Mouse (Mus musculus): Measurements from ENCODE around the gene Ctnnal1. TPM values are rescaled to one million over a fixed set of nuclear protein-coding genes. Genes with fewer than 3 reads are reported as not detected.

Ctnnal1 gene
- polyA plus RNA-seq, 1 experiment from 2014 or later, result 16.5 TPM

DNA sequence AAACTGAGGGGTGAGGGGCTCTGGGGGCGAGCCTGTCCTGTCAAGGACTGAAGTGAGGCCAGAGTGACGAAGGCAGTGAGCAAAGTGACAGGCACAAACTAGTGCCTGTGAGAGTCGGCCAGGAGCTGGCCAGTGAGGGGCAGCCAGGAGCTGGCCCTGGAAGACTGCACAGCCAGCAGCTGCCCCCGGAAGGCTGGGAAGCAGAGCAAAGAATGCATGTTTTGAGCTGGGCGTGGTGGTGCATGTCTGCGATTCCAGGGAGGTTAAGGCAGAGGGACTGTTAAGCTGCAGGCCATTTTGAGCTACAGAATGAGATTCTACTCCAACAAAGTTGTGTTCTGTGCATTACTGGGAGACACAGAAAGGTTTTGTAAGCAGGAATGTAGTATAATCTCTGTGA lies 14.3 kb downstream of the Ctnnal1 start:
- Histone ChIP-seq H3K9ac (ENCODE audit: low read depth, low read length) (no peak overlapping the region), H3K4me3 (ENCODE audit: low read depth, low read length) (no peak overlapping the region), H3K27ac (ENCODE audit: low read depth, low read length) (no peak overlapping the region), H3K9me3 (ENCODE audit: control insufficient read depth, low read length) (no peaks in the 10 kb centered on the region), H3K36me3 (ENCODE audit: control insufficient read depth, insufficient read depth, low read length) (peaks cover 2% of the 10 kb centered on the region; the same call in 1 of the 2 replicates), H3K4me1 (replicated peaks; ENCODE audit: control insufficient read depth, insufficient read depth, low read length) (peaks cover 4% of the 10 kb centered on the region; the same call in 1 of the 2 replicates), H3K27me3 (replicated peaks; ENCODE audit: control insufficient read depth, insufficient read depth, low read length) (no peaks in the 10 kb centered on the region), H3K4me2 (no peak overlapping the region)
- DNase-seq (ENCODE audit: low spot score) (no peak), ATAC-seq (replicated peaks; ENCODE audit: low FRiP score) (no peak)
- WGBS, result 54% methylated on average over 6 of the region's 6 CpGs

DNA sequence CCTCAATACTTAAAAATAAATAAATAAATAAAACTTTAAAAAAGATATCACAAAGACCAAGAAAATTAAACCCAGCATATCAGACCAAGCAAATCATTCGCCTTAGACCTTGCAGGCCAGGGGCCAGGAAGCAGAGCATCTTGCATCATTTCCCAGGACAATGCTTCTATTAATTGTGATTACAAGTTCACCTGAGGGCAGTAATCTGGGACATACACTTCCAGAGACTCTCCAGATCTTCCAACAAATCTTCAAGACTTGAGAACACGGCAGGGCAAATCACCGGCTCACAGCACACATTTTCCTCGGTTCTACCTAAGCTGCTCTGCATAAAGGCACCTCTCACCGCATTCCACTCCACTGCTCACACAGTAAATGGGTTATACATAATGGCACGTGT lies 16.9 kb downstream of the Ctnnal1 start:
- Histone ChIP-seq H3K27ac (ENCODE audit: low read depth, low read length) (no peak overlapping the region), H3K27me3 (replicated peaks; ENCODE audit: control insufficient read depth, insufficient read depth, low read length) (no peaks in the 10 kb centered on the region), H3K4me1 (replicated peaks; ENCODE audit: control insufficient read depth, insufficient read depth, low read length) (peaks cover 4% of the 10 kb centered on the region; the same call in 1 of the 2 replicates), H3K9me3 (ENCODE audit: control insufficient read depth, low read length) (peaks cover 4% of the 10 kb centered on the region), H3K4me3 (ENCODE audit: low read depth, low read length) (no peak overlapping the region), H3K9ac (ENCODE audit: low read depth, low read length) (no peak overlapping the region), H3K36me3 (ENCODE audit: control insufficient read depth, insufficient read depth, low read length) (peaks cover 11% of the 10 kb centered on the region), H3K4me2 (no peak overlapping the region)
- DNase-seq (ENCODE audit: low spot score) (no peak), ATAC-seq (replicated peaks; ENCODE audit: low FRiP score) (no peak)
- WGBS, result 89% methylated on average over 6 of the region's 6 CpGs

DNA sequence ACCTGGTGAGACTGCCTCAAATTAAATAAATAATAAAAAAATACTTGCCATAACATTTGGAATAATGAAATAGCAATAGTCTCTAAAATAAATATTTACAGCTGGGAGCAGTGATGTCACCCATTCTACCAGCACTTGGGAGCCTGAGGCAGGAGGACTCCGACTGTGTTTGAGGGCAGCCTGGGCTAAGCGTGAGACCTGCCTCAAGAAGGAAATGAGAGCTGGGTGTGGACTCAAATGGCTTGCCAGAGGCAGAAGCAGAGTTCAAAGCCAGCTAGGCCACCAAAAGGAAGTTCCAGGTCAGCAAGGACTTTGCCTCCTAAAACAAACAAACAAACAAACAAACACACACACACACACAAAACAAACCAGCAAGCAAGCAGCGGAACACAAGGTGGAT lies 17.6 kb downstream of the Ctnnal1 start:
- H3K36me3 ChIP-seq (ENCODE audit: control insufficient read depth, insufficient read depth, low read length), result peaks cover 11% of the 10 kb centered on the region

DNA sequence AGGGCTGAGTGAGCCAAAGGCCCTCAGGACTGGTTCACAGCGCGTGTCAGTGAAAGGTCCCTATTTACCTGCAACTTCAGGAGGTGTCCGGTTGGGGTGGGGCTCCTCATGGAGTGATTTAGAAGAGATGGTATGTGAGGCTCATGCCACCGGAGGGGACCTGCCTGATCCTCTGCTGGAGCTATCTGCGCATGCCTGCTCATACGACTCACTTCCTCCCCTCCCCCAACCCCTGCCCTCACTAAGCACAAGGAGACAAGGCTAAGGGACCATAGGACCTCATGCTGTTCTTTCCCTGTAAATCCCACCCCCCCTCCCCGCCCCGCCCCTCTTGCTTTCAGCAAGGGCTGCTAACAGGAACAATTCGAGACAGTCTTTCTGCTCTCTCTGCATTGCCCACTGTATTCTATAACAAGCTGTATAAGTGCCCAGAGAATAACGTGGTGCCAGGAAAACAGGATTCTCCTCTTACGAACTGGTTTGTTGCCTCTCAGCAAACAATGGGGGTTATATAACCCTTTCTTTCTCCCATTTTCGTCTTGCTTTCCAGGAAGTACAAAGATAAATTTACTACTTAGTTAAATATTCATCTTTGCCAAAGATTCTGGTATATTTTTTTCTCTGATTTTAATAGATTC lies 19.0 kb downstream of the Ctnnal1 start:
- no peaks in the 10 kb centered on the region for H3K27me3 ChIP-seq (replicated peaks; ENCODE audit: control insufficient read depth, insufficient read depth, low read length)
- H3K4me1 ChIP-seq (replicated peaks; ENCODE audit: control insufficient read depth, insufficient read depth, low read length), result peaks cover 4% of the 10 kb centered on the region; the same call in 1 of the 2 replicates
- peaks cover 11% of the 10 kb centered on the region for H3K36me3 ChIP-seq (ENCODE audit: control insufficient read depth, insufficient read depth, low read length)
- 63% methylated on average over 12 of the region's 12 CpGs for WGBS
- H3K9me3 ChIP-seq (ENCODE audit: control insufficient read depth, low read length), result peaks cover 4% of the 10 kb centered on the region
- no peak for DNase-seq (ENCODE audit: low spot score)
- no peak overlapping the region for H3K27ac ChIP-seq (ENCODE audit: low read depth, low read length)
- ATAC-seq (replicated peaks; ENCODE audit: low FRiP score), result no peak
- no peak overlapping the region for H3K9ac ChIP-seq (ENCODE audit: low read depth, low read length)
- no peak overlapping the region for H3K4me3 ChIP-seq (ENCODE audit: low read depth, low read length)
- no peak overlapping the region for H3K4me2 ChIP-seq

More for the DNA sequence above, 17.6 kb downstream of the Ctnnal1 start:
- no peak overlapping the region for H3K4me2 ChIP-seq
- no peak overlapping the region for H3K9ac ChIP-seq (ENCODE audit: low read depth, low read length)
- H3K9me3 ChIP-seq (ENCODE audit: control insufficient read depth, low read length), result peaks cover 4% of the 10 kb centered on the region
- WGBS, result 84% methylated on average over 3 of the region's 3 CpGs
- peaks cover 4% of the 10 kb centered on the region; the same call in 1 of the 2 replicates for H3K4me1 ChIP-seq (replicated peaks; ENCODE audit: control insufficient read depth, insufficient read depth, low read length)
- ATAC-seq (replicated peaks; ENCODE audit: low FRiP score) (no peak), DNase-seq (ENCODE audit: low spot score) (no peak)
- H3K4me3 ChIP-seq (ENCODE audit: low read depth, low read length), result no peak overlapping the region
- H3K27ac ChIP-seq (ENCODE audit: low read depth, low read length), result no peak overlapping the region
- H3K27me3 ChIP-seq (replicated peaks; ENCODE audit: control insufficient read depth, insufficient read depth, low read length), result no peaks in the 10 kb centered on the region

DNA sequence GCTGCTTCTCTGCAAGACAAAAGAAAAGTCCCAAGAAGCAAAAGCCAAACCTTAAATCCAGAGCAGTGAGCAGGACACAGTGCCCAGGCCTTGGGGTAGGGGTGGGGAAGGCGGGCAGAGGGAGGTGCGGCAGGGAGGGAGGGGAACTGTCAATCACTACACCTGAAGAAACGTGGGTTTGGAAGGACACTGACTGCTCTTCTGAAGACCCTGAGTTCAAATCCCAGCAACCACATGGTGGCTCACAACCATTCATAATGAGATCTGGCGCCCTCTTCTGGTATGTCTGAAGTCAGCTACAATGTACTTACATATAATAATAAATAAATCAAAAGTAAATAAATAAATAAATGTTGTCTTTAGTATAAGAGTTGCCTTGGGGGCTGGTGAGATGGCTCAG lies 20.1 kb downstream of the Ctnnal1 start:
- ATAC-seq (replicated peaks; ENCODE audit: low FRiP score) (no peak), DNase-seq (ENCODE audit: low spot score) (no peak)
- Histone ChIP-seq H3K27me3 (replicated peaks; ENCODE audit: control insufficient read depth, insufficient read depth, low read length) (no peaks in the 10 kb centered on the region), H3K36me3 (ENCODE audit: control insufficient read depth, insufficient read depth, low read length) (peaks cover 11% of the 10 kb centered on the region), H3K9me3 (ENCODE audit: control insufficient read depth, low read length) (peaks cover 4% of the 10 kb centered on the region), H3K4me3 (ENCODE audit: low read depth, low read length) (no peak overlapping the region), H3K4me1 (replicated peaks; ENCODE audit: control insufficient read depth, insufficient read depth, low read length) (no peaks in the 10 kb centered on the region), H3K4me2 (no peak overlapping the region), H3K9ac (ENCODE audit: low read depth, low read length) (no peak overlapping the region), H3K27ac (ENCODE audit: low read depth, low read length) (no peak overlapping the region)
- WGBS, result 86% methylated on average over 4 of the region's 4 CpGs

DNA sequence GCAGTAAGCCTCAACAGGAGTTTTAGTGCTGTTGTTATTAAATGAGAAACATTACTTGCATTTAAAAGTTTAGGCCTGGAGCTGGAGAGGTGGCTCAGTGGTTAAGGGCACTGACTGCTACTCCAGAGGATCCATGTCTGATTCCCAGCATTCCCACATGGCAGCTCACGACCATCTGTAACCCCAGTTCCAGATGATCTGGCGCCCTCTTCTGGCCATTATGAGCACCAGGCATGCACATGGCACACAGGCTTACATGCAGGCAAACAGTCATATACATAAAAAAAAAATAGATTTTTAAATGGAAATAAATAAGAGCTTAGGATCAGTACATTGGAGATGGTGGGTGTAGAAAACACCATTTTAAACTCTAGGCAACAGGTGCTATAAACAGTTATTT lies 21.0 kb downstream of the Ctnnal1 start:
- Histone ChIP-seq H3K9me3 (ENCODE audit: control insufficient read depth, low read length) (peaks cover 4% of the 10 kb centered on the region), H3K36me3 (ENCODE audit: control insufficient read depth, insufficient read depth, low read length) (peaks cover 11% of the 10 kb centered on the region), H3K27me3 (replicated peaks; ENCODE audit: control insufficient read depth, insufficient read depth, low read length) (no peaks in the 10 kb centered on the region), H3K27ac (ENCODE audit: low read depth, low read length) (no peak overlapping the region), H3K4me1 (replicated peaks; ENCODE audit: control insufficient read depth, insufficient read depth, low read length) (no peaks in the 10 kb centered on the region), H3K4me2 (no peak overlapping the region), H3K4me3 (ENCODE audit: low read depth, low read length) (no peak overlapping the region), H3K9ac (ENCODE audit: low read depth, low read length) (no peak overlapping the region)
- ATAC-seq (replicated peaks; ENCODE audit: low FRiP score) (no peak), DNase-seq (ENCODE audit: low spot score) (no peak)
- WGBS, result 83% methylated on average over 2 of the region's 2 CpGs

DNA sequence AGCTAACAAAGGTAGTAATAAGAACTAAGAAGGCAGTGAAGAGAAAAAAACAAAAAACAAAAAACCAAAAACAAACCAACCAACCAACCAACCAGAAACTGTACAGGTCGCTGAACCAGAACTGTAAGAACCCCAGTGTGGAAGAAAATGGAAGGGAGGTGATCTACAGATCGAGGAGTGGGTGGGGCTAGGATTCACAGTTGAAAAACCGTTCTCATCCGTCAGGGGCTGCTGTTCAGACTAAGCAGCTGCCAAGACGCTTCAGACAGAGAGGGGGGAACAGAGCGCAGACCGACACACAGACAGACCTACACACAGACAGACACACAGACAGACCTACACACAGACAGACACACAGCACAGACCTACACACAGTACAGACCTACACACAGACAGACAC lies 22.5 kb downstream of the Ctnnal1 start:
- Histone ChIP-seq H3K9me3 (ENCODE audit: control insufficient read depth, low read length) (peaks cover 4% of the 10 kb centered on the region), H3K36me3 (ENCODE audit: control insufficient read depth, insufficient read depth, low read length) (peaks cover 11% of the 10 kb centered on the region), H3K9ac (ENCODE audit: low read depth, low read length) (no peak overlapping the region), H3K4me2 (no peak overlapping the region), H3K27ac (ENCODE audit: low read depth, low read length) (no peak overlapping the region), H3K27me3 (replicated peaks; ENCODE audit: control insufficient read depth, insufficient read depth, low read length) (no peaks in the 10 kb centered on the region), H3K4me1 (replicated peaks; ENCODE audit: control insufficient read depth, insufficient read depth, low read length) (no peaks in the 10 kb centered on the region), H3K4me3 (ENCODE audit: low read depth, low read length) (no peak overlapping the region)
- DNase-seq (ENCODE audit: low spot score) (no peak), ATAC-seq (replicated peaks; ENCODE audit: low FRiP score) (no peak)
- WGBS, result 73% methylated on average over 7 of the region's 7 CpGs

DNA sequence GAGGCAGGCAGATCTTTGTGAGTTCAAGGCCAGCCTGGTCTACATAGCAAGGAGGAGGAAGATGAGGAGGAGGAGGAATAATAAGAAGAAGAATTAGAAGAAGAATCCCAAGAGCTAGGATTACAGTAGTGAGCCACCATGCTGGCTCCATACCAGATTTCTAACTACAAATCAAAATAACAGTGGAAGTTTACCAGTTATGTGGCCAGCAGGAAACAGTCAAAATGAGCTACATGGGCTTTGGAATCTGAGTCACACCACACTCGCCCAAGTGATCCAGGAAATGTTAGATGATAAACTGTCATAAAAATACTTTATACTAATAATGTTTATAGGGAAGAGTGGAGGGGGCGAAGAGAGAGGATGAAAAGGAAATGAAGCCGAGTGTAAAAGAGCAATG lies 24.7 kb downstream of the Ctnnal1 start:
- Histone ChIP-seq H3K27me3 (replicated peaks; ENCODE audit: control insufficient read depth, insufficient read depth, low read length) (no peaks in the 10 kb centered on the region), H3K9ac (ENCODE audit: low read depth, low read length) (no peak overlapping the region), H3K27ac (ENCODE audit: low read depth, low read length) (no peak overlapping the region), H3K4me2 (no peak overlapping the region), H3K9me3 (ENCODE audit: control insufficient read depth, low read length) (peaks cover 4% of the 10 kb centered on the region), H3K4me1 (replicated peaks; ENCODE audit: control insufficient read depth, insufficient read depth, low read length) (no peaks in the 10 kb centered on the region), H3K36me3 (ENCODE audit: control insufficient read depth, insufficient read depth, low read length) (peaks cover 9% of the 10 kb centered on the region), H3K4me3 (ENCODE audit: low read depth, low read length) (no peak overlapping the region)
- WGBS, result 75% methylated on average over 3 of the region's 3 CpGs
- ATAC-seq (replicated peaks; ENCODE audit: low FRiP score), result no peak
- no peak for DNase-seq (ENCODE audit: low spot score)

DNA sequence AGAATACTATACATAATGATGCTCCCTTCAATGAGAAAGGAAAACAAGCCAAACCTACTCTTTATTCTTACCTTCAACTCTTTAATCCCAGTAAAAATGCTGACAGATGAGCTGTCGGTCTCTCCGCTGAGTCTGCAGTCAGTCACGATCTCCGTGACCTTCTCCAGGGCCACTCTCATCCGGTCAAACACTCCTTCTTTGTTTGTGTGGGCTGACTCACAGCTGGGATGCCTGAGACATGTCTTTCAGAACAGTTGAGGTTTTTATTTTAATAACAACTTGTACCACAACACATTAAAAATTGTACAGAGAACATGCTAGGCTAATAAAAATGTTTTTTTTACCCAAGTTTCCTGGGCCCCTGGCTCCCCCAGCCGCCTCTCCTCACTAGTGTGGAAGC lies 27.3 kb downstream of the Ctnnal1 start:
- Histone ChIP-seq H3K27me3 (replicated peaks; ENCODE audit: control insufficient read depth, insufficient read depth, low read length) (no peaks in the 10 kb centered on the region), H3K9me3 (ENCODE audit: control insufficient read depth, low read length) (no peaks in the 10 kb centered on the region), H3K36me3 (ENCODE audit: control insufficient read depth, insufficient read depth, low read length) (peaks cover 5% of the 10 kb centered on the region; the same call in 1 of the 2 replicates), H3K4me1 (replicated peaks; ENCODE audit: control insufficient read depth, insufficient read depth, low read length) (no peaks in the 10 kb centered on the region), H3K27ac (ENCODE audit: low read depth, low read length) (no peak overlapping the region), H3K4me3 (ENCODE audit: low read depth, low read length) (no peak overlapping the region), H3K9ac (ENCODE audit: low read depth, low read length) (no peak overlapping the region), H3K4me2 (no peak overlapping the region)
- WGBS, result 69% methylated on average over 6 of the region's 6 CpGs
- DNase-seq (ENCODE audit: low spot score) (no peak), ATAC-seq (replicated peaks; ENCODE audit: low FRiP score) (no peak)

Data from liver, embryonic 11.5 days (tissue).